ENCODE assay signal across 20 mouse cellular contexts in genomic region chr15:84627308-84627707, GRCm38 (mm10). TPM values are rescaled to one million over a fixed set of nuclear protein-coding genes. Genes with fewer than 3 reads are reported as not detected.
A peak's percentile ranks its signal among the peaks of the same experiment; 100 is the strongest.
DNase-seq lines count a peak whose midpoint lies in the region; ATAC-seq and TF ChIP-seq lines count a peak whose summit lies in the region.
"Had no signal": no experiment of that assay in that cellular context is flagged by ENCODE, and none has a peak within 500 bp of the region (broad histone marks: within the 10 kb centered on the region; RNA-seq: fewer than 3 reads in every experiment).

No protein-coding gene starts in this region.

- WGBS in hindbrain, embryonic 11.5 days, result 71% methylated on average over 5 of the region's 5 CpGs
- 74% methylated on average over 5 of the region's 5 CpGs for WGBS in hindbrain, embryonic 10.5 days
- WGBS in midbrain, postnatal 0 days, result 38% methylated on average over 5 of the region's 5 CpGs
- WGBS in lung, postnatal 0 days, result 71% methylated on average over 5 of the region's 5 CpGs

- H3K4me3 ChIP-seq in hindbrain, embryonic 11.5 days (ENCODE audit: low read depth, low read length), result no peak overlapping the region
- no peak overlapping the region for H3K4me3 ChIP-seq in hindbrain, embryonic 10.5 days
- H3K4me3 ChIP-seq in midbrain, postnatal 0 days (ENCODE audit: low read depth, low read length), result no peak overlapping the region
- H3K4me3 ChIP-seq in lung, postnatal 0 days (ENCODE audit: low read depth, low read length), result no peak overlapping the region
- H3K4me3 ChIP-seq: embryonic facial prominence, embryonic 12.5 days; forebrain, embryonic 13.5 days; left cerebral cortex, adult 2 months; stomach, embryonic 15.5 days had no signal

- 0 out of 2 replicates have a peak, but pooled peaks cover 4% of the 10 kb centered on the region for H3K4me1 ChIP-seq in hindbrain, embryonic 11.5 days (replicated peaks; ENCODE audit: control insufficient read depth, insufficient read depth, low read length)
- H3K4me1 ChIP-seq in hindbrain, embryonic 10.5 days (replicated peaks), result peaks cover 26% of the 10 kb centered on the region
- peaks cover 23% of the 10 kb centered on the region for H3K4me1 ChIP-seq in midbrain, postnatal 0 days (ENCODE audit: insufficient read depth, low read length)
- no peaks in the 10 kb centered on the region for H3K4me1 ChIP-seq in lung, postnatal 0 days (ENCODE audit: insufficient read depth, low read depth, low read length)

- H3K4me2 ChIP-seq in hindbrain, embryonic 11.5 days (replicated peaks; ENCODE audit: low read depth, low read length), result no peak overlapping the region
- H3K4me2 ChIP-seq in midbrain, postnatal 0 days (ENCODE audit: low read depth, low read length, poor library complexity, severe bottlenecking), result no peak overlapping the region
- no peak overlapping the region for H3K4me2 ChIP-seq in lung, postnatal 0 days (replicated peaks; ENCODE audit: low read depth, low read length)
- H3K4me2 ChIP-seq: embryonic facial prominence, embryonic 12.5 days; forebrain, embryonic 13.5 days; stomach, embryonic 15.5 days had no signal

- H3K27ac ChIP-seq in hindbrain, embryonic 11.5 days (ENCODE audit: low read depth, low read length), result no peak overlapping the region
- H3K27ac ChIP-seq in hindbrain, embryonic 10.5 days, result no peak overlapping the region
- 0 out of 2 replicates have a peak overlapping the region, but pooled peaks have one; percentile 28 for H3K27ac ChIP-seq in midbrain, postnatal 0 days (ENCODE audit: low read depth, low read length)
- H3K27ac ChIP-seq in lung, postnatal 0 days (ENCODE audit: low read length), result no peak overlapping the region
- H3K27ac ChIP-seq: embryonic facial prominence, embryonic 12.5 days; forebrain, embryonic 13.5 days; left cerebral cortex, adult 2 months; liver, embryonic 14.5 days; macrophage; stomach, embryonic 15.5 days had no signal

- no peaks in the 10 kb centered on the region for H3K27me3 ChIP-seq in hindbrain, embryonic 11.5 days (ENCODE audit: control insufficient read depth, insufficient read depth, low read length)
- H3K27me3 ChIP-seq in hindbrain, embryonic 10.5 days (ENCODE audit: insufficient read depth, poor library complexity, severe bottlenecking), result peaks cover 5% of the 10 kb centered on the region
- H3K27me3 ChIP-seq in midbrain, postnatal 0 days (ENCODE audit: insufficient read depth, low read length), result no peaks in the 10 kb centered on the region
- H3K27me3 ChIP-seq in lung, postnatal 0 days (replicated peaks; ENCODE audit: insufficient read depth, low read length), result 0 out of 2 replicates have a peak, but pooled peaks cover 1% of the 10 kb centered on the region
- H3K27me3 ChIP-seq: Patski; stomach, embryonic 15.5 days had no signal

- H3K9ac ChIP-seq in hindbrain, embryonic 11.5 days (ENCODE audit: low read depth, low read length), result no peak overlapping the region
- H3K9ac ChIP-seq in midbrain, postnatal 0 days (replicated peaks; ENCODE audit: low read length, poor library complexity, severe bottlenecking), result no peak overlapping the region
- no peak overlapping the region for H3K9ac ChIP-seq in lung, postnatal 0 days (replicated peaks; ENCODE audit: low read depth)
- H3K9ac ChIP-seq: embryonic facial prominence, embryonic 12.5 days; forebrain, embryonic 13.5 days; liver, embryonic 14.5 days; stomach, embryonic 15.5 days had no signal

- TF ChIP-seq EP300 in lung, postnatal 0 days (IDR thresholded peaks at IDR 0.05), result no peak

- TF ChIP-seq CTCF in midbrain, postnatal 0 days (IDR thresholded peaks at IDR 0.05), result no peak
- TF ChIP-seq CTCF in lung, postnatal 0 days (IDR thresholded peaks at IDR 0.05), result no peak

- no peak for ATAC-seq in hindbrain, embryonic 11.5 days (ENCODE audit: low FRiP score)
- no peak for ATAC-seq in midbrain, postnatal 0 days (ENCODE audit: low FRiP score)
- ATAC-seq in lung, postnatal 0 days, result no peak
- ATAC-seq: CD4-positive, CD25-positive, alpha-beta regulatory T cell, adult 4 months; forebrain, embryonic 13.5 days; Patski had no signal

- no peaks in the 10 kb centered on the region for H3K36me3 ChIP-seq in hindbrain, embryonic 11.5 days (ENCODE audit: control insufficient read depth, insufficient read depth, low read length)
- H3K36me3 ChIP-seq in hindbrain, embryonic 10.5 days, result no peaks in the 10 kb centered on the region
- H3K36me3 ChIP-seq in midbrain, postnatal 0 days (ENCODE audit: insufficient read depth, low read length), result no peaks in the 10 kb centered on the region
- H3K36me3 ChIP-seq in lung, postnatal 0 days (ENCODE audit: insufficient read depth, low read length), result no peaks in the 10 kb centered on the region
- H3K36me3 ChIP-seq: embryonic facial prominence, embryonic 12.5 days; stomach, embryonic 15.5 days had no signal

- peak; percentile 43 for DNase-seq in hindbrain, embryonic 11.5 days (ENCODE audit: low spot score)
- no peak for DNase-seq in hindbrain, embryonic 10.5 days (ENCODE audit: low spot score)
- DNase-seq in ZHBTc4 (ENCODE audit: low read depth, low spot score), result peak; percentile 51
- peak; percentile 63 to 67 for DNase-seq in layer of hippocampus, adult 8-10 months (ENCODE audit: low spot score in 2 of 2)
- peak; percentile 82 for DNase-seq in midbrain, postnatal 0 days (ENCODE audit: low spot score)
- no peak for DNase-seq in lung, postnatal 0 days (ENCODE audit: low spot score)
- no peak for DNase-seq in gastrocnemius, postnatal 4 days (ENCODE audit: low spot score in 2 of 2)
- DNase-seq in lung, postnatal 14 days, result no peak
- DNase-seq: adrenal gland, postnatal 36 days; cerebellum, adult 8-10 months; heart, adult 11 months; kidney, adult 8-10 months had no signal

- H3K9me3 ChIP-seq in hindbrain, embryonic 11.5 days (ENCODE audit: control insufficient read depth, low read length), result no peaks in the 10 kb centered on the region
- no peaks in the 10 kb centered on the region for H3K9me3 ChIP-seq in hindbrain, embryonic 10.5 days
- no peaks in the 10 kb centered on the region for H3K9me3 ChIP-seq in midbrain, postnatal 0 days (ENCODE audit: low read length)
- no peaks in the 10 kb centered on the region for H3K9me3 ChIP-seq in lung, postnatal 0 days (ENCODE audit: low read length)
- H3K9me3 ChIP-seq: embryonic facial prominence, embryonic 12.5 days; forebrain, embryonic 13.5 days; stomach, embryonic 15.5 days had no signal

RNA-seq across cellular contexts. Expression of gene Prr5, which starts 42.1 kb away (rescaled TPM):
- polyA plus RNA-seq in hindbrain, embryonic 11.5 days (2014; fragmentation: Nextera tagmentation; extraction: Ambion mirVana), result 12.1 and 13.9 TPM in 2 replicates
- 17.9 and 20.4 TPM in 2 replicates for polyA plus RNA-seq in hindbrain, embryonic 10.5 days (2016; fragmentation: Nextera tagmentation; extraction: Ambion mirVana)
- 10 to 100 TPM; 11.0 to 14.2 (median 13.6) TPM for total RNA-seq in layer of hippocampus, adult 8-10 months (2022)
- 25.8 and 33.4 TPM in 2 replicates for total RNA-seq in midbrain, postnatal 0 days (2014; rRNA removed)
- 37.8 and 40.7 TPM in 2 replicates for polyA plus RNA-seq in midbrain, postnatal 0 days (2015; fragmentation: Nextera tagmentation; extraction: Ambion mirVana)
- polyA plus RNA-seq in lung, postnatal 0 days (2015; fragmentation: Nextera tagmentation; extraction: Ambion mirVana), result 8.8 and 9.2 TPM in 2 replicates
- total RNA-seq in gastrocnemius, postnatal 4 days (2021), result 10 to 100 TPM; 22.8 to 24.6 TPM

Comparison
In these comparisons a context has a peak if more than half of its experiments do, and no peak if none do; other contexts are left out.
1. DNase-seq: peak in hindbrain, embryonic 11.5 days (single experiment), ZHBTc4 (single experiment), layer of hippocampus, adult 8-10 months (2 of 2) and midbrain, postnatal 0 days (single experiment); none in hindbrain, embryonic 10.5 days (single experiment), lung, postnatal 0 days (single experiment), gastrocnemius, postnatal 4 days (0 of 2) and lung, postnatal 14 days (single experiment).